Mouse (Mus musculus): ENCODE results near the gene Gja8.
A peak's percentile ranks its signal among the peaks of the same experiment; 100 is the strongest.

Gja8 gene

DNA sequence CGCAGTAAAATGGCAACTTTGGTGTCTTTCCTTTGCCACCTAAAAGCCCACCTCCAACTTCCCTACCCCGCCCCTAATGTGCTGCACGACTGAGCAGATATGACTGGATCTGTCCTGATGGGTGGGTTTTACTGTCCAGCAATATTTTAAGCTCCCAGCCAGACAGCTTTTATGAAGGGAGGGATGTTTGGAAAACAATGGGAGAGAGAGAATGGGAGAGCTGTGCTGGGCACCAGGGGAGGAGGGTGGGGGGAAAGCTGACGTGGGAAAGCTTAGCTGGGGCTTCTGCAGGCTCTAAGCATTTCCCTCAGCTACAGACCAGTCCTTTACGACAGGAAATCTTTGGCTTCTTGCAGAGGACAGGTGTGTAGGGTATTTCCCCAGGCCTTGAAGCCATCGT, at the start of gene Gja8:
Gja8 (minus strand) TSS at position 101 of the 400 bp plus-strand sequence.
- no peak for DNase-seq (ENCODE audit: low read depth, low spot score)

DNA sequence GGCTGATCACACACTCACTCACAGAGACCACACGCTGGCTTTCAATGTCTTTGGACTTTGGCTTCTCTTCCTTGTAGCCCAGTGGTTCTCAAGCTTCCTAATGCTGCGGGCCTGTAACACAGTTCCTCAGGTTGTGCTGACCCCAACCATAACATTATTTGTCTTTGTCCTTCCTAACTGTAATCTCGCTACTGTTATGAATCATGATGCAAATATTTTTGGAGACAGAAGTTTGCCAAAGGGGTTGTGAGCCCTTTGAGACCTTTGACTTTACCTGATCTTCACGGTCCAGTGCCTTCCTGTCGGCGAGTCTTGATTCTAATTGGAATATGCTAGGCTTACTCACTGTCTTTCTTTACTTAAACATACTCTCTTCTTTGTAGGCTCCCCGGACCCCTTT, 48.6 kb upstream of the Gja8 start:
- DNase-seq (ENCODE audit: low read depth, low spot score): no peak

DNA sequence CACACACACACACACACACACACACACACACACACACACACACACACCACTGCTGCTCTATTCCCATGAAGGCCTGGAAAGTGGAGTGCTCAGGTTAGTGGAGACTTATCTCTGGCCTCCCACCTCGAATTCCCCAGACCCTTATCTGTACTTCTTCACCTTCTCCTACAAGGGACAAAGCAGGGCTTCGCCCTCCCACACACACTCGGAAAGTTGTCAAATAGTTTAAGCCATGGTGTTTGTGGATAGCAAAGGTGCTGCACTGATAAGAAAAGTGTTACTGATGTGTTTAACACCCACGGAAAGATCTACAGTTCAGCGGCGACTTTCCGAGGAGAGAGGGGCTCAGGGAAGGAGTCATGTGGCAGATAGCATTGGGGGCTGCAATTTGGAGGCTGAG, 45.2 kb upstream of the Gja8 start:
- DNase-seq (ENCODE audit: low read depth, low spot score): no peak

DNA sequence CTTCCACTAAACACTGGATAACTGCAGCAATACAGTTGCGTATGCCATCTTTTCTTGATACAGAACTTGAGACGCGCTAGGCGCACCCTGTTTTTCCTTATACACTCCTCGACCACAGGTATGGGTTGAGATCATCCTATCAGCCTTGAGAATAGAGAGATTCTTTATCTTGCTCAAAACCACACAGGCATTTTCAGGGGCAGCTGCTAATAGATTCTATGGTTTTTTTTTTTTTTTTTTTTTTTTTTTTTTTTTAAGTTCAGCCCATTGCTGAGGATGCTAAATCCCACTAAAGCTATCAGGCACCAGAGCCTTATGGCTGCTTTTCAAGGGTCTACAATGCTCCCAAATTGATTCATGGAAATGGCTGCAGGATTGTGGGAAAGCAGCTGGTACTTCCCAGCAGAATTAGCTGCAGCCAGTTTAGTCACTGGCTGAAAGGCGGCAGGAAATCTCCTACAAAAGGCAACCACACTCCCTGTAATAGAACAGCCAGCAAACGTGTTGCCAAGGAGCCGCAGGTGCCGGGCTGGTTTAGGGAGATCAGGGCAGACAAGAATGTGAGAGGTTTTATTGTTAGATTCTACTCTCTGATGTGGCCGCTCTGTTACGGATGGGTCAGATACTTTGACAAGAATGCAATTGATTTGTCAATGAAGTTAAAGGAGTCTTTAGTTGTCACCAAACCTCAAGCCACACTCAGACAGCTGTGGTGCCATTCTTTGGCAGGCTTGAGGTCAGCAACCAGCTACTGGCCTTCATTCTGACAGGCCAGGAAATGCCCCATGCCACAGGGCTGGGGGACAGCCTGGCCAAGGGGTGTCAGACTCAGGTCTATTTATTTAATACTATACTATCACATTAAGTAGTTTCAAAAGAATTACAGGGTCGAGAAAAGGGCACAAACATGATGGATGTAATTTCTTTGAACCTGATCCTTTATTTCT, 37.5 kb upstream of the Gja8 start:
- DNase-seq (ENCODE audit: low read depth, low spot score): no peak

DNA sequence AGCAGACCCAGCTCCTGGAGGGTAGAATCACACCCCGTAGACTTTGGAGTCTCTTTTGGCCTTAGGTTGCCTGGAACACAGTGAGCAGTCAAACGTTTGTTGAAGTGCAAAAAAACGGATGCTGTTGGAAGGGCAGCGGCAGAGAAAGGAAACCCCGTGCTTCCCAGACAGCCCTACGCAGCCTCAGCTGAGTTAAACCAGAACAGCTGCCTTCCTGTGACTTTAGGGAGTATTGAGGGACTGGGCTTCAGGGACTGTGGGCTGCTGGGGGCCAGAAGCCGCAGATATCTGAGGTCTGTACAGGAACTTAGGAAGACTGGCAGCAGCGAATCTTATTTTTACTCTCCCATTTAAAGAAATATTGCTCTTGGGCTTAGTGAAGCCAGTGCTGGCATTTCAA, 34.8 kb upstream of the Gja8 start:
- no peak for DNase-seq (ENCODE audit: low read depth, low spot score)

DNA sequence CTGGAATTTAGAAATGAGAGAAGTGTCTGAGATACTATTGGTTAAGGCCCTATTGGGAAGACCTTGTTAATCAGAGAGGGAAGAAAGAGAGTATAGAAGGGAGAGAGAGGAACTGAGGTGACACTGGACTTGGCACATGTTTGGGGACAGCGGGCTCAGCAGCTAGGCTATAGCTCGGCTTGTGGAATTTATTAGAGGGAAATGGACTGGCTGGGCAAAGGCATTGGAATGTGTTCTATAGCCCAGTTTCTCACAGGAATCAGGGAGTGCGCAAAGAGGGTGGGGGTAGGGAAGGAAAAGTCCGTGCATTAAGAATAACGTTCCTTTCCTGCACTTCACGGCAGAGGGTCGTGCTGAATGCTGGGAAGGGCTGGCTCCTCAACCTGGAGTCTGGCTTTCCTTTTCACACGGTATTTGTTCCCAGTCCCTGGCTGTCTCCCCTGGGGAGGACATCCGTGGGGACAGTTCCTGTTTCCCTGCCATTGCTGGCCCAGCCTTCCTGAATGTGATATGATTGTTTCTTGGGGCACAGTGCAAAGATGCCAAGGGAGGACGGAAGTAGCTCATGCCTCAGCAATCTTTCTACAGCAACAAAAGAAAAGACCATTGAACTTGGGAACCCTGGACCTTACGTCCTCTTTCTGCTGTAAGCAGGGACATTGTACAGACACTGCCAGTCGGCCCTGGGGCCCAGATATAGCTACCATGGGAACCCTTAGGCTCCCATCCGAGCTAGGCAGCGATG, 27.8 kb upstream of the Gja8 start:
- no peak for DNase-seq (ENCODE audit: low read depth, low spot score)

DNA sequence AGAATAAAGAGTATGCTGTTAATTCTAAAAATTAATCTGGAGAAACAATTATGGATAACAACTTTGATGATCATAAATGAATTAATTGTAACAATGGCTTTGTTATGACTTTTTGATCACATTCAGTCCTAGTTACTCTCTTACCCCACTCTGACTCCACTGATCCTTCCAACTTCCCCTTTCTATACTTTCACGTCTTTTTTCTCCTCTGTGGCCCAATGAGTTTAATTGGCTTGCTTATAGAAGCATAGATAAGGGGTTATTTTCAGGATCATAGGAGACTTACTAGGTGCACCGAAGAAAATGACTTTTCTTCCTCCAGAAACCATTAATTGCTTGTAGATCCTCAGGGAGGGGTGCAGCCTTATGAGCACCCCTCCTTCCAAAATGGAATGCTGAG, 16.9 kb upstream of the Gja8 start:
- no peak for DNase-seq (ENCODE audit: low read depth, low spot score)

DNA sequence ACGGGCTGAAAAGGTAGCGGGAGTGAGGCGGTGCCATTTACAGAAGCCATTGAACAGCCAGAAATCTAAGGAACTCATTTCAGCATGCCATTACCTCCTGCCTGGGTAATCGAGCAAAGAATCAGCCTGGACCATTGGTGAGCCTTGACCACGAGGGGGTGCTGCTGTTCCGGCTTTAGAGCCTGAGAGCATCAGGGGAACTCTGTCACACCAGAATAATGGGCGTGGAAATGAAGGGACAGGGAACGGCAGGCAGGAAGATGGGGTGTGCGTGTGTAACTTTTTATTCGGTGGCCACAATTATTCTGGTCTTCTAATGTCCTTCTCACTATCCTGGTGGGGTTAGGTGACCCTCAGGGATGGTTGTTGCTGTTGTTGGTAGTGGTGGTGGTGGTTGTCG, 12.9 kb upstream of the Gja8 start:
- peak; percentile 58 for DNase-seq (ENCODE audit: low read depth, low spot score)

DNA sequence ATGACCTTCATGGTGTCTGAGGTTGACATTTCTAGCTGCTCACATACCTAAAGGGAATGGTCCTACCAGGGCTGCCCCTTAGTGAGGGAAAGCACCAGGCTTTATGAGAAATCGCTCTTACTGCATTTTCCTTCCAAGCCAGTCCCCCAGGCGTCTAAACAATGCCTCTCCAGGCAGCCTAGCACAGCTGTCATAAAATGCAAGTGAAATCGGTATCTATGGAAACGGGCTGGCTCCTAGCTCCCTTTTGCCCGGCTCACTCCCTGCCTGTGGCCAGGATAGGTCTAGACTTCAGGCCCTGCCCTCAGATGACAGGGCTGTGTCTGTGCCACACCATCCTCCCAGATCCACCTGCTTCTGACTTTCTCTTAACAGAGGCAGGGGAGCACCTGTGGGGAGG, 11.8 kb upstream of the Gja8 start:
- DNase-seq (ENCODE audit: low read depth, low spot score): peak; percentile 22

DNA sequence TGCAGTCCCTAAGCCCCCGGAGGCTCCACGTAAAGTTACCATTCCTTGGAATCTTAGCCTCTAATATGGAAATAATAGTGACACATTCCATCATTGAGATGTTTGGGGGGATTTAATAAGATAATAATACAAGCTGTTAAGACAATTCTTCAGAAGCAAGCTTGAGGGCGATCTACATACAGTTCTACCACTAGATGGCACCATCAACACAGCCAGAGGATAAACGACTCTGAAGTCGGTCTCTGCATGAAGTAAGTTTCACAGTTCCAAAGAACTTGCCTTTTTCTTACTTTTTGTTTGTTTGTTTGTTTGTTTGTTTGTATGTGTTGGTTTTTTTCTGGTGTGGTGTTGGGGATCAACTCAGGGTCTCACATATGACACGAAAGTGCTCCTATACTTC, 10.4 kb upstream of the Gja8 start:
- DNase-seq (ENCODE audit: low read depth, low spot score): peak; percentile 18

DNA sequence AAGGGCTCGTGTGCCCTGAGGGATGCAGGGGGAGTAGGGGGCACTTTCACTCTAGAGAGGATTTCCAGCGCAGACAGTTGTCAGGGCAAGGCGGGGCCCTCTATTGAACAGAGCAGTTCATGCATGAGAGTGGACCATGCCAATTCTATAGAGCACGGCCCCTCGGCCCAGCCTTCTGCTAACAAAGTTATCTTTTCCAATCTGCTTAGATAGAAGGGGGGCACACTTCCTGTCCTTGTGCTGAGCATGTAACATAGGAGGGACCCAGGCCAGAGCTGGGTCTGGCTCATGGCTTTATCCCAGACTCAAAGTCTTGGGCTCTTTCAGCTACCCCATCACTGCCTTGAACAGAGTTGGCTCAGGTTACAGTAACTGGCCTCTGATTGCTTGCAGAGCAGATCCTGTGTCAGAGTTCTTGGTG, 5.5 kb upstream of the Gja8 start:
- no peak for DNase-seq (ENCODE audit: low read depth, low spot score)

DNA sequence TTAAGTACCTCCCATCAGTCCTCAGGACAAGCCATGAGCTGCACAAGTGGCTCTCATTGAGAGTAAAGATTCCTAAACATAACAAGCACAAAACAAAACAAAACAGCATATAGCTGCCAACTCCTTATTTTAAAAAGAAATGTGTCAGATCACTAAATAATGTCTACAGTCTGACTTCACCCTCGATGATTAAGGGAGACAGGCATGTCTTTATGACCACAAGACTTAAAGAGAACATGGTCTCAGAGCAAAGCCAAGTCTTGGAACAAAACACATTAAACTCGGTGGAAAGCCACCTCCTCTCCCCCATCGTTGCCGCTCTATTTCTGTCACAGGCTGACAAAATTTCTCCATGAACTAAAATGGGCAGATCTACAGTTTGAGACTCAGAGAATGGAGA, 1.2 kb downstream of the Gja8 start:
- no peak for DNase-seq (ENCODE audit: low read depth, low spot score)

DNA sequence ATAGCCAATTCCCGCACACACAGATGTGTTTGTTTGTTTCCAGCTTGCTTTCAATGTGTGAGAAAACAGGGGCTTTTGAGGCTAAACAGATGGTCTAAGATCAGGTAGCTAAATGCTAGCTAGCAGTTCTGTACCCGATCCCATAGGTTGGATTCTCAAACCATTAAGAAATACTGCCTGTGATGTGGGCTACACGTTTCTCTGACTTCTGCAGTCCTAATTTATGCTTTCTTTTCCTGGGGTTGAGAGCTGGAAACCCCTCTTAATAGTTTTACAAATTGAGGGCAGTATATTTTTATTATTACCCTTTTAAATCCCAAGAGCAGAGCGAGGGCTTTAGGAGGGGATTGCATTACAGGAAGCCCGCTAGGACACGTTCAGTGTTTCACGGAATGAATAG, 4.8 kb downstream of the Gja8 start:
- no peak for DNase-seq (ENCODE audit: low read depth, low spot score)

DNA sequence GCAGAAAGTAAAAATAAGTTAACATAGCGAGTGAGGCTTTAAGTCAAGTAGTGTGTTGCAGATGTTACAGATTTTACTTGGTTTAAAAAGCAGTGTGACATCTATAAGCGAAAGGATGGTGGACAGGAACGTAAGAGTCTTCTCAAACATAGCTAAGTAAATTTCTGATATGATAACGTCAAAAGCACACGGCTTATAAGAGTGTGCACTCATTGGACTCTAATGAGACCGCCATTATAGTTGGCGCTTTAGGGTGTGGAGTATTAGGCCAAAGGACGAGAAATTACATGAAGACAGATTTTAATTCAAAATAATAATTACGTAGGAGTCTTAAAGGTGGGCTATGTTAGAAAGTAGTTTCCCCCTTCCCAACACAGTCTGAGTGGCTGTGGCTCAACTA, 20.2 kb downstream of the Gja8 start:
- no peak for DNase-seq (ENCODE audit: low read depth, low spot score)

DNA sequence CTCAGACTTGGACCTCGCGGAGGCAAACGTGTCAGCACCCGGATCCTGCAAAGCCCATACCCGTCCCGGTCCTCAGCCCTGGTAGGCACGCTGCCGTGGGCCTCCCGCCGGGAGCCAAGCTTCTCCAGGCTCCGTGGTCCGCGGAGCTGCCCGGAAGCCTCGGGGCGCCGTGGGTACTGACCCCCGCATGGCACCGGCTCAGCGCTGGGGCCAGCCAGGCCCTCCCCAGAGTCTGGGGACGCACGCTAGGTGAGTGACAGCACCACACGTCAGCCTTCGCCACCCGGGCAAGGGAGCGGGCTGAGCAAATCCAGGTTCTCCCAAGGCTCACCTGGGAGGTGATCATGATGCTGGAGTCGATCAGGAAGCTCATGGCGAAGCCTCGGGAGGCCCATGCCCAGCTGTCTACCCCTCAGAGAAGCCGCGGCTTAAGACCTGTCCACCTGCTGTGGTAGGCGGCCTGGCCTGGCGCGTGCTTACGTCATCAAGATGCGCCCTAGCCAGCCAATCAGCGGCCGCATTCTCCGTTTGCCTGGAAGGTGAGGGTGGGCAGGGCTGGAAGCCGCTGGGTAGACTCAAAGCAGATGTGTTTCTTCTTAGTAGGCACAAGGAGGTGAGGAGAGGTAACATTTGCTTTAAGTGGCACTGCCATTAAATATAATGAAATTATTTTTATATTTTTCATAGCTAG, 20.8 kb downstream of the Gja8 start, which contains the start of gene Gpr89:
Gpr89 (minus strand) TSS at position 496 of the 691 bp plus-strand sequence.
- DNase-seq (ENCODE audit: low read depth, low spot score): peak; percentile 74

DNA sequence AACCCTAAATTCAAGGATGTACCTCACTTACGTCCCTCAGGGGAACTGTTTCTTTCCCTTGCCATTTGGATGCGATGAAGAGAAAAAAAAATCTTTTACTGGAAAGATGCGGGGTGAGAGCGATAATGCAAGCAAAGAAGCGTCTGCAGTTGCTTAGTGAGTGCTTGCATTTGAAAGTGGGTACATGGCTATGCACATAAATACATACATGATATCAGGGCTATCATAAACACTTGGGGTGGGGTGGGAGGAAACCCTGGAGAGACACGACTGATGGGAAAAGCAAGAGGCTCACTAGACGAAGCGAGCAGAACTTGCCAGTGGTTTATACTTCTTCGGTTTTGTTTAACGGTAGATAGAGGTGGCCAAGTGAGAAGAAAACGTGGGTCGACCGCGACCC, 21.4 kb downstream of the Gja8 start, which contains the start of gene Gja5:
Gja5 (plus strand) TSS at position 301 of the 400 bp plus-strand sequence.
- DNase-seq (ENCODE audit: low read depth, low spot score): no peak

DNA sequence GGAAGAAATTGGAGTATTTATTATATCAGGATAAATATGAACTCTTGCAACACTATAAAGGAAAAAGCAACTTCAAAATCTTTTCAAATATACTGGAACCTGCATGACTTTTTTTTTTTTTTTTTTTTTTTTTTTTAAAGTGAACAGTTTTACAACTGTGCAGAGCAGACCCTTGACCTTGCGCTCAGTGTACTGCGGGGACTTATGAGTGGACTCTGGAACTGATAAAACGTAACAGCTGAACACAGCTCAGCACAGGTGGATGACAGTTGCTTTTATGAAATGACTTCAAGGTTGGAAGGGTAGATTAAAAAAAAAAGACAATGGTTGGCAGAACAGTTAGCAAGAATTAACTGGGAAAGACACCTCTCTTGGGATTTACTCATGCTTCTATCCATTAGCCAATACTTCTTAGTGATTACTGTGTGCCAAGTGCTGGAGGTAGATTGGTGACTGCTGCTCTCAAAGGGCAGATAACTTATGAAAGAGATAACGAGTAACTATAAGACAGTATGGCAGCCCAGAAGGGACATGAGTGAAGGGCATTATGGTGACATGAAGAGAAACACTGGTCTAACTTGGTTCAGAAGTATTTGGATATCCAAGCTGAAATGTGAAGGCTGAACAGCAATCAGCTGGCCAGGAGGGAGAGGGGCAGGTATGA, 23.4 kb downstream of the Gja8 start:
- no peak for DNase-seq (ENCODE audit: low read depth, low spot score)

DNA sequence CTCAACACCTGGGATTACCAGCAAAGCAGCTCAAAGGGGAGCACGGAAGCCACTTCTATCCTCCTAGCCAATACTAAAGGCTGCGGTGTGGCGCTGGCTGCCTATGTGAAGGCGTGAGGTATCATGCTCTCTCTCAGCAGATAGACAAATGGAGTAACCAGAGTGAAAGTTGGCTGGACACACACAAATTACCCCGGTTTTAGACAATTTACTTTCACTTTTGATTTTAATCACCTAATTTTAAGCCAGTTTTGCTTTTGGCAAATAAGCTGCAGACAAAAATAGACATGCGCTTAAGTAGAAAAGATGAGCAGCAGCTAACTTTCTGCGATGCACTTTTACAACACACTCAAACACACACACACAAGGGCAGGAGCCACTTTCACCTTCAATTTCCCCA, 42.1 kb downstream of the Gja8 start:
- DNase-seq (ENCODE audit: low read depth, low spot score): no peak

DNA sequence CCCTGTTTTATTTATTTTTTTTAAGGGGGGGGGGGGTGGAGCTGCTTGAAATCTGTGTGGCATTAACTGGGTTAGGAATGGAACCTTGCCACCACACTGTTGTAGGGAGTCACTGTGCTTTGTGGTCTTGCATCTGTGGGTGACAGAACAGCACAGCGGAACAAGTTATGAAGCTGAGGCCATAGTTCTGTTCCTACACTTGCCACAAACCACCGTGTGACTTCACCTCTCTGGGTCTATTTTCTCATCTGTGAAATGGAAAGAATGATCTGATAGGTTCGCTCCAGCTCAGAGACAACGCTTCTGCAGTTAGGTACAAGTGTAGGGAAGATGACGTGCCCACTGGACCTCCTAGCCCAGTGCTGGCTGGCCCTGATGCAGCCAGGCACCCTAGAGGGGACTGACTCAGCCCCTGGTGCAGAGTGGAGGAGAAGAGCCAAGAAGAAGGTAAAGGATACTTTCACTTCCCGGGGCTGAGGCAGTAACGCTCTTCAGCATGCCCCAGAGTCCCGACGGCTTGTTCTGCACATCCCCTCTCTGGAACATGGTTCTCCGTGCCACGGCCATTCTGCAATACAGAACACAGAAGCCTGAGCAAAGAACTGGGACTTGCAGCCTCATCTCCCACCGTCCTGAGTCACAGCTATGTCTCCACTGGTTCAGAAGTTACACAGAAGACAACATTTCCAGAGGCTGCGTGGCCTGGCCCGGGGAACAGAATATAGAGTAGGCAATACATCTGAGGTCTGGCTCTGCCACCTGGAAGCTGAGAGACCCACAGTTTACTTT, 43.6 kb downstream of the Gja8 start:
- DNase-seq (ENCODE audit: low read depth, low spot score): no peak

DNA sequence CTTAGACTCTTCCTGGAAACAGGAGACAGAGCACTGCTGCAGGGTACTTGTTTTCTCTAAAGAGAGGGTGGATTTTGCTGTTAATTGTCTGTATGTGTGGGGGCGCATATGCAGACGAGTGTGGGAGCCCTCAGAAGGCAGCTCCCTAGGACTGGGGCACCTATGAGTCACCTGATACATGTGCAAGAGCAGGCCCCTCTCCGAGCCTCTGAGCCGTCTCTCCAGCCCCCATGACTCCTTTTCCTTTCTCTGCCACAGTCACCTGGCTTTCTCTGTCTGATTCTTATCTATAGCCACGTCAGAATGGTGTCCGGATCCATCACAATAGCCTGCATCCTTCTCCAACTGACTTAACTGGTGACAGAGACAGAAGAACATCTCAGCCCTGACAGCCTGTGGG, 44.3 kb downstream of the Gja8 start:
- no peak for DNase-seq (ENCODE audit: low read depth, low spot score)

DNA sequence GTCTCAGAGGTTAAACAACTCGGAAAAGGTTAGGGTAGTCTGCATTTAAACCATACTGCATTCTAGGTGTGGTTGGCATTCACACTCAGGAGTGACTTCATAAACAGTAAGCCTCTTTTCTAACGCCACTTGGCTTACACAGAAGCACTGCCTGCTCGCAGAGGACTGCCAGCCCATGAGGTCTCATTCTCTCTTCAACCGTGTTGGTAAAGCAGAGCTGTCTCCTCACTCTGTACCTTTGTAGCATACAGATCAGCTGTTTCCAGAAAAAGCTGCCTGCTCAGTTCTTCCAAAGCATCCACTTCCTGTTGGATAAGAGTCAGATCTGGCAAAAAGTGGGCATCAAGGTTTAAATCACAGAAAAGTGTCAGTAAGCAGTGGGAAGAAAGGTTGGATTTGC, 45.4 kb downstream of the Gja8 start:
- DNase-seq (ENCODE audit: low read depth, low spot score): no peak

Data from WW6 (cell line).